Mouse (Mus musculus) right cerebral cortex, postnatal 36 days (tissue): ENCODE results near the gene Vapb.

Experiments used
- DNase-seq, 2 experiments: peaks; one replicate each; pipeline ENCODE4 v3.0.0; 2022; ENCODE audit warnings: low spot score in 2 of 2, mixed read lengths in 1 of 2

Gene Vapb

GRCm38 (mm10) chr2:173791904-173792757, 54.8 kb downstream of the Vapb start:
- no peak for DNase-seq

- no peak for DNase-seq
Observed at GRCm38 (mm10) chr2:173794018-173794417, 56.7 kb downstream of the Vapb start.

- DNase-seq: no peak
Observed at GRCm38 (mm10) chr2:173794531-173795510, 57.5 kb downstream of the Vapb start.

- no peak for DNase-seq
Observed at GRCm38 (mm10) chr2:173795801-173796673, 58.7 kb downstream of the Vapb start.

GRCm38 (mm10) chr2:173796674-173796963, 59.3 kb downstream of the Vapb start:
- no peak for DNase-seq

GRCm38 (mm10) chr2:173799513-173799912, 62.2 kb downstream of the Vapb start:
- DNase-seq: no peak

GRCm38 (mm10) chr2:173800566-173800965, 63.3 kb downstream of the Vapb start:
- DNase-seq: no peak

- DNase-seq: no peak
Observed at GRCm38 (mm10) chr2:173801405-173801876, 64.1 kb downstream of the Vapb start.

- no peak for DNase-seq
Observed at GRCm38 (mm10) chr2:173802176-173802575, 64.9 kb downstream of the Vapb start.

- no peak for DNase-seq
Observed at GRCm38 (mm10) chr2:173802956-173803355, 65.6 kb downstream of the Vapb start.

GRCm38 (mm10) chr2:173803827-173804226, 66.5 kb downstream of the Vapb start:
- DNase-seq: no peak

GRCm38 (mm10) chr2:173806621-173807020, 69.3 kb downstream of the Vapb start:
- no peak for DNase-seq

- no peak for DNase-seq
Observed at GRCm38 (mm10) chr2:173808942-173809341, 71.6 kb downstream of the Vapb start.

GRCm38 (mm10) chr2:173810036-173810850, 72.9 kb downstream of the Vapb start:
- DNase-seq: no peak

GRCm38 (mm10) chr2:173810851-173811130, 73.5 kb downstream of the Vapb start:
- DNase-seq: no peak

GRCm38 (mm10) chr2:173811850-173812249, 74.5 kb downstream of the Vapb start:
- DNase-seq: no peak

- no peak for DNase-seq
Observed at GRCm38 (mm10) chr2:173813071-173813470, 75.8 kb downstream of the Vapb start.

- no peak for DNase-seq
Observed at GRCm38 (mm10) chr2:173826287-173826686, 89.0 kb downstream of the Vapb start.

- no peak for DNase-seq
Observed at GRCm38 (mm10) chr2:173827228-173827627, 89.9 kb downstream of the Vapb start.

GRCm38 (mm10) chr2:173828134-173828533, 90.8 kb downstream of the Vapb start:
- no peak for DNase-seq
